Mouse (Mus musculus) cerebellum, adult 18-20 months (tissue): ENCODE data around the gene Oasl1.
A peak's percentile ranks its signal among the peaks of the same experiment; 100 is the strongest.

Experiments
- DNase-seq, 2 experiments: peaks; one replicate each; pipeline ENCODE4 v3.0.0; 2021

Gene Oasl1

GRCm38 (mm10) chr5:114969609-114970215, 46.7 kb downstream of the Oasl1 start:
- no peak for DNase-seq

GRCm38 (mm10) chr5:114970824-114971227, 47.8 kb downstream of the Oasl1 start, which contains the start of gene Hnf1a:
Gene Hnf1a, minus strand, starts transcription at chr5:114971094.
- DNase-seq = no peak

GRCm38 (mm10) chr5:114972201-114972600, 49.2 kb downstream of the Oasl1 start:
- no peak for DNase-seq

- DNase-seq = no peak
Measured at GRCm38 (mm10) chr5:114973131-114973530, 50.1 kb downstream of the Oasl1 start.

- no peak for DNase-seq
Measured at GRCm38 (mm10) chr5:114976935-114977334, 53.9 kb downstream of the Oasl1 start.

- DNase-seq = peak; percentile 15 to 31
Measured at GRCm38 (mm10) chr5:114978473-114978872, 55.4 kb downstream of the Oasl1 start.

GRCm38 (mm10) chr5:114978888-114979249, 55.8 kb downstream of the Oasl1 start:
- peak in 1 of 2 experiments; percentile 19 for DNase-seq

- peak; percentile 75 to 86 for DNase-seq
Measured at GRCm38 (mm10) chr5:114979250-114980121, 56.4 kb downstream of the Oasl1 start.

- DNase-seq = no peak
Measured at GRCm38 (mm10) chr5:114980122-114980748, 57.2 kb downstream of the Oasl1 start.

- DNase-seq = no peak
Measured at GRCm38 (mm10) chr5:114982001-114982400, 59.0 kb downstream of the Oasl1 start.

- DNase-seq = no peak
Measured at GRCm38 (mm10) chr5:114985074-114985473, 62.0 kb downstream of the Oasl1 start.
